12 mouse cellular contexts compared by ENCODE assay signal in genomic region chr5:65937011-65937726, GRCm38 (mm10). TPM values are rescaled to one million over a fixed set of nuclear protein-coding genes. Genes with fewer than 3 reads are reported as not detected.
DNase-seq lines count a peak whose midpoint lies in the region; ATAC-seq lines count a peak whose summit lies in the region.
"Had no signal": no experiment of that assay in that cellular context is flagged by ENCODE, and none has a peak within 500 bp of the region (broad histone marks: within the 10 kb centered on the region; RNA-seq: fewer than 3 reads in every experiment).

No protein-coding gene starts in this region.

- no peak for DNase-seq in heart, postnatal 36 days
- DNase-seq in B cell, adult 2 months: peak; percentile 42 to 51
- DNase-seq in mesoderm, embryonic 11.5 days (ENCODE audit: low read depth, low spot score): peak; percentile 41
- DNase-seq in frontal cortex, postnatal 10 days (ENCODE audit: low spot score in 2 of 2): no peak
- DNase-seq in forebrain, embryonic 14.5 days (ENCODE audit: low spot score): no peak

- H3K27ac ChIP-seq in heart, embryonic 12.5 days (ENCODE audit: poor library complexity, severe bottlenecking): 0 out of 2 replicates have a peak overlapping the region, but pooled peaks have one; percentile 24
- no peak overlapping the region; the same call in 1 of the 2 replicates for H3K27ac ChIP-seq in embryonic facial prominence, embryonic 15.5 days (replicated peaks)
- H3K27ac ChIP-seq in forebrain, embryonic 14.5 days (ENCODE audit: low read depth, low read length): no peak overlapping the region
- H3K27ac ChIP-seq: hindbrain, embryonic 15.5 days had no signal

- no peaks in the 10 kb centered on the region for H3K27me3 ChIP-seq in heart, embryonic 12.5 days (replicated peaks)
- no peaks in the 10 kb centered on the region for H3K27me3 ChIP-seq in embryonic facial prominence, embryonic 15.5 days
- no peaks in the 10 kb centered on the region for H3K27me3 ChIP-seq in forebrain, embryonic 14.5 days (replicated peaks; ENCODE audit: control insufficient read depth, insufficient read depth, low read length)
- H3K27me3 ChIP-seq: hindbrain, embryonic 15.5 days; megakaryocyte, embryonic 14.5 days had no signal

- peaks cover 8% of the 10 kb centered on the region; the same call in 1 of the 2 replicates for H3K4me1 ChIP-seq in heart, embryonic 12.5 days (replicated peaks)
- H3K4me1 ChIP-seq in embryonic facial prominence, embryonic 15.5 days: no peaks in the 10 kb centered on the region
- H3K4me1 ChIP-seq in forebrain, embryonic 14.5 days (ENCODE audit: control insufficient read depth, insufficient read depth, low read length): no peaks in the 10 kb centered on the region
- H3K4me1 ChIP-seq: hindbrain, embryonic 15.5 days had no signal

- ATAC-seq in heart, embryonic 12.5 days (ENCODE audit: insufficient number of reproducible peaks, low FRiP score): no peak
- ATAC-seq in embryonic facial prominence, embryonic 15.5 days (ENCODE audit: insufficient number of reproducible peaks, low FRiP score, low TSS enrichment, low read depth): peak; percentile 57; the same call in 1 of the 2 replicates
- ATAC-seq in CD4-positive, CD25-positive, alpha-beta regulatory T cell, adult 4 months: no peak
- no peak for ATAC-seq in forebrain, embryonic 14.5 days

- no peaks in the 10 kb centered on the region for H3K36me3 ChIP-seq in heart, embryonic 12.5 days
- no peaks in the 10 kb centered on the region for H3K36me3 ChIP-seq in embryonic facial prominence, embryonic 15.5 days
- H3K36me3 ChIP-seq in forebrain, embryonic 14.5 days (ENCODE audit: control insufficient read depth, insufficient read depth, low read length): no peaks in the 10 kb centered on the region
- H3K36me3 ChIP-seq: hindbrain, embryonic 15.5 days had no signal

- WGBS in heart, embryonic 12.5 days: 48% methylated on average over 11 of the region's 11 CpGs
- WGBS in embryonic facial prominence, embryonic 15.5 days: 67% methylated on average over 11 of the region's 11 CpGs
- WGBS in forebrain, embryonic 14.5 days: 80% methylated on average over 11 of the region's 11 CpGs

- intact Hi-C loops in heart, postnatal 36 days (cut with DNase I): loop anchor here (2.0 to 10.0 kb wide), 4 partner anchors 114 to 535 kb away; partner anchors contain the start of gene N4bp2

- H3K4me2 ChIP-seq in heart, embryonic 12.5 days: peak overlapping the region; percentile 14; the same call in 1 of the 2 replicates
- H3K4me2 ChIP-seq in embryonic facial prominence, embryonic 15.5 days (replicated peaks): no peak overlapping the region
- no peak overlapping the region for H3K4me2 ChIP-seq in forebrain, embryonic 14.5 days (ENCODE audit: low read length)
- H3K4me2 ChIP-seq: hindbrain, embryonic 15.5 days had no signal

- H3K4me3 ChIP-seq in heart, embryonic 12.5 days: no peak overlapping the region
- H3K4me3 ChIP-seq in embryonic facial prominence, embryonic 15.5 days (replicated peaks): no peak overlapping the region
- no peak overlapping the region for H3K4me3 ChIP-seq in forebrain, embryonic 14.5 days (ENCODE audit: low read depth, low read length)
- H3K4me3 ChIP-seq: hindbrain, embryonic 15.5 days; megakaryocyte, embryonic 14.5 days had no signal

- no peaks in the 10 kb centered on the region for H3K9me3 ChIP-seq in heart, embryonic 12.5 days (replicated peaks)
- H3K9me3 ChIP-seq in embryonic facial prominence, embryonic 15.5 days (replicated peaks): no peaks in the 10 kb centered on the region
- no peaks in the 10 kb centered on the region for H3K9me3 ChIP-seq in forebrain, embryonic 14.5 days (replicated peaks; ENCODE audit: control insufficient read depth, low read length)
- H3K9me3 ChIP-seq: hindbrain, embryonic 15.5 days; megakaryocyte, embryonic 14.5 days had no signal

- no peak overlapping the region for H3K9ac ChIP-seq in heart, embryonic 12.5 days
- H3K9ac ChIP-seq in embryonic facial prominence, embryonic 15.5 days: no peak overlapping the region
- H3K9ac ChIP-seq in forebrain, embryonic 14.5 days (ENCODE audit: low read length): no peak overlapping the region
- H3K9ac ChIP-seq: hindbrain, embryonic 15.5 days had no signal

RNA-seq across cellular contexts. Expression of gene Chrna9, which starts 2.4 kb away (rescaled TPM):
- 0.26 TPM in 1 of 2 replicates, not detected in the other for polyA plus RNA-seq in heart, embryonic 12.5 days (2016; fragmentation: Nextera tagmentation; extraction: Ambion mirVana)
- not detected for total RNA-seq in heart, postnatal 36 days (2021)
- 0.80 TPM in 1 of 2 replicates, not detected in the other for polyA plus RNA-seq in embryonic facial prominence, embryonic 15.5 days (2015; fragmentation: Nextera tagmentation; extraction: Ambion mirVana)
- 1 to 10 TPM; 2.0 to 2.1 TPM for polyA plus RNA-seq in CD4-positive, CD25-positive, alpha-beta regulatory T cell, adult 4 months (2017; shearing (Covaris generic))
- not detected in 2 replicates for polyA plus RNA-seq in forebrain, embryonic 14.5 days (2014; fragmentation: Nextera tagmentation; extraction: Ambion mirVana)
- total RNA-seq: layer of hippocampus, adult 18-20 months; left cerebral cortex, postnatal 10 days had no signal
- polyA plus RNA-seq: hindbrain, embryonic 15.5 days had no signal

Comparison
In these comparisons a context has a peak if more than half of its experiments do, and no peak if none do; other contexts are left out.
1. DNase-seq: peak in B cell, adult 2 months (2 of 2) and mesoderm, embryonic 11.5 days (single experiment); none in heart, postnatal 36 days (0 of 2), frontal cortex, postnatal 10 days (0 of 2) and forebrain, embryonic 14.5 days (single experiment).